Mouse (Mus musculus) left cerebral cortex, adult 9 months (tissue): ENCODE results near the gene Ndufaf2.

Experiments used
- DNase-seq, 2 experiments: peaks; one replicate each; pipeline ENCODE4 v3.0.0; 2022; ENCODE audit warnings: low spot score in 2 of 2

Ndufaf2 gene

GRCm38 (mm10) chr13:108039902-108040301, 118.5 kb downstream of the Ndufaf2 start:
- no peak for DNase-seq

GRCm38 (mm10) chr13:108039375-108039774, 119.0 kb downstream of the Ndufaf2 start:
- no peak for DNase-seq

DNA sequence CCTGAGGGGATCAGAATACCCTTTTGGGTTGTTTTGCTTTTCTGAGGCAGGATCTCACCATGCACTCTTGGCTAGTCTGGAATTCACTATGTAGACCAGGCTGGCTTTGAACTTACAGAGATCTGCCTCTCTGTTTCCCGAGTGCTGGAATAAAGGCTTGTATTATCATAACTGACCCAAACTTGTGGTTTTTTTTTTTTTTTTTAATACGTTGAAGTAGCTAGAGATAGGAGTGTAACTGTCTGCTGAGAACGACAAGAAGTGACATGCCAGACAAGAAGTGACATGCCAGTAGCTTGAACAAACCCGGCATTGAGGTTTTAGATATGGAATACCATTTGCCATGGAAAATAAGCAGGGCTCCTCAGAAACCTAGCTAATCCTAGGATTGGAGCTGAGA, 125.6 kb downstream of the Ndufaf2 start:
- DNase-seq, result no peak

DNA sequence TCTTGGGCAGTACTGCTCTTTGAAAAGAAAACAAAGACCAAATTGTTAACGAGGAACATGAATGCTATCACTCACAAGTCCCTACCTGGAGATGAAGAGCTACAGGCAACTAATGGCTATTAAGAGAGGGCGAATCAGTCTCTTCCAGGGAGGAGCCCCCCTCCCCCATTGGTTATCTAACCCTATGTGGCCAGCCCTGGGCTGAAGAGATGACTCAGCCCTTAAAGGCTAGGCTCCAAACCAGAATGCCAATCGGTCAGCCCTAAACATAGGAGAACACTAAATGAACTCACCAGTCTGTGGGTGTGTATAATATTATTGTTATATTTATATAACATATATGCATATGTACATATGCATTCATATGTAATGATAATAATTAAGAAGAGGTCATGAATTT, 132.6 kb downstream of the Ndufaf2 start:
- DNase-seq, result no peak

GRCm38 (mm10) chr13:108017349-108017748, 141.1 kb downstream of the Ndufaf2 start:
- no peak for DNase-seq

GRCm38 (mm10) chr13:108015166-108015565, 143.3 kb downstream of the Ndufaf2 start:
- no peak for DNase-seq

DNA sequence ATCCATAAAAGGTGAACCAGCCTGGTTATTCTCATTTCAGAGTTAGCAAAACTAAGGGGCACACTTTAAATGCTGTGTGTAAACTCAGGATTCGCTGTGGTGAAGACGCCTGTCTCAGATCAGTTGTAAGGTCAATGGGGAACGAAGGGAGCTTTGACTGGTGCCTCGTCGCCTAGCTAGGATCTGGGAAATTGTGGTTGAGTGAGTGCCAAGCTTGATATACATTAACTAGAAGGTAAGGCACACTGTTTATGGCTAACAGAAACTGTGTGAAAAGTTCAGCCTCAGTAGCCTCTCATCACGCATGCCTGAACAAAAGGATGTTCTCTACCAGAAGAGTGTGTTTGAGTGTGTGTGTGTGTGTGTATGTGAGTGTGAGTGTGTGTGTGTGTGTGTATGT, 144.6 kb downstream of the Ndufaf2 start:
- no peak for DNase-seq

DNA sequence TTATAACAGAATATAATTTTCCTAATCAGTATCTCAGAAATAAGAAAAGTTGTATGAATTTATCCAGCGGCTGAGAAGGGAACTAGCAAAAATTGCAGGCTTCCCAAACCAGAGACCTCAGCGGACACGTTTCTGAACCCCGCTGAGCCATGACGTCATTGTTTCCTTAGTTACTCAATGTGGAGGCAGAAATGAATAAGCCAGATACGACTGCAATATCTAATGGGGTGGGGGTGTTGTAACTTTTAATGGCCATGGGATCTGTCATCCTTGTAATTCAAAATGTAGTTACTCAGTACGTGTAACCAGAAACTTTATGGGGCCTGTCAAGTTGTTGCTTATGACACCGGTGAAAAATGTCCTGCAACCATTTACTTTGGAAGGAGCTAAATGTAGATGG, 145.3 kb downstream of the Ndufaf2 start:
- DNase-seq, result no peak

GRCm38 (mm10) chr13:108007861-108008260, 150.6 kb downstream of the Ndufaf2 start:
- no peak for DNase-seq

GRCm38 (mm10) chr13:107996301-107996700, 162.1 kb downstream of the Ndufaf2 start:
- no peak for DNase-seq

- DNase-seq, result no peak
Observed at GRCm38 (mm10) chr13:107995211-107995610, 163.2 kb downstream of the Ndufaf2 start.

DNA sequence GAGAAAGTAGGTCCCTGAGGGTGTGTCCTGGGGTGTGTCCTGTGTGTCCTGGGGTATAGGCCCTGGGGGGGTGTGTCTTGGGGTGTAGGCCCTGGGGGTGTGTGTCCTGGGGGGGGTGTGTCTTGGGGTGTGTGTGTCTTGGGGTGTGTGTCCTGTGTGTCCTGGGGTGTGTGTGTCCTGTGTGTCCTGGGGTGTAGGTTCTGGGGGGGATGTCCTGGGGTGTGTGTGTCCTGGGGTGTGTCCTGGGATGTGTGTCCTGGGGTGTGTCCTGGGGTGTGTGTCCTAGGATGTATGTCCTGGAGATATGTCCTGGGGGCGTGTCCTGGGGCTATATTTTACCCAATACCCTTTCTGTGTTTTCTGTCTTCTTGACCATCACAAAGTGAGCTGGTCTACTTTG, 165.8 kb downstream of the Ndufaf2 start:
- no peak for DNase-seq

GRCm38 (mm10) chr13:107984641-107985040, 173.8 kb downstream of the Ndufaf2 start:
- DNase-seq, result peak in 1 of 2 experiments; percentile 15

DNA sequence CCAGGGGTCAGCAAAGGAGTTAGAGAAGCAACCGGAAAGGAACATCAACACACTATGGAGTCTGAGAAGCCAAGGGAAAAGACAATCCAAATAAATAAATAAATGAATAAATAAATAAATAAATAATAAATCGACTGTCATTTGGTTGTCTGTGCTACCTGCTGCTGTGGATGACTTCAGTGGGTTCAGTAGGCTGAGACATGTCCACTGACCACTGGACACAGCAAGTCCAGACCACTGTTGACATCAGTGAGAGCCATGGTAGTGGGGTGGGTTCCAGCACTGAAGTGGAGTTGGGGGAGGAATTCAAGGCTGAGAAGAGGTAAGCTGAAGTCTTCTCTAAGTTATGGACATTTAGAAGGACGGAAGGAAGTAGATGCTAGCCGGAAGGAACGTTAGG, 174.2 kb downstream of the Ndufaf2 start:
- DNase-seq, result no peak

DNA sequence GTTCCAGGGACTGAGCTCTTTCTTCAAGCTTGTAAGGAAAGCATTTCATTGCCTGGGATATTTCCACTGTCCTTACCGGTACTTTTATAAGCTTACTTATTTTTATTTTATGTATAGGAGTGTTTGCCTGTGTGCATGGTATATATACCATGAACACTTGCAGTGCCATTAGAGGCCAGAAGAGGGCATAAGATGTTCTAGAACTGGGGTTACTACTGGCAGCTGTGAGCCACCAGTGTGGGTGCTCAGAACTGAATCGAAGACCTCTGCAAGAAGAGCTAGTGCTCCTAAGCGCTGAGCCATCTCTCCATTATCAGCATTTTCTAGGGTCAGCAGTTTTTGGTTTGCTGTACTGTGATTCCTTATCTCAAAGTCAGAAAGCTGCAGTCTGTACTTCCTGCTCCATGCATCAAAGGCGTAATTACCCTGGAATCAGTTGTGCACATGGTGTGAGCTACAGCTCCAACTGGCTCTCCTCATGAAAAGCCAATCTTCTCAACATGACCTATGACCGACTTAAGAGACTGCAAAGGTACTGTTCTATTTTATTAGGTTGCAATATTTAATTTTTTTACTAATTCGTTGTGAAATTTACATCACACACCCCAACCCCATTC, 175.1 kb downstream of the Ndufaf2 start:
- no peak for DNase-seq

- no peak for DNase-seq
Observed at GRCm38 (mm10) chr13:107979461-107979860, 179.0 kb downstream of the Ndufaf2 start.

GRCm38 (mm10) chr13:107976886-107977656, 181.4 kb downstream of the Ndufaf2 start:
- no peak for DNase-seq

DNA sequence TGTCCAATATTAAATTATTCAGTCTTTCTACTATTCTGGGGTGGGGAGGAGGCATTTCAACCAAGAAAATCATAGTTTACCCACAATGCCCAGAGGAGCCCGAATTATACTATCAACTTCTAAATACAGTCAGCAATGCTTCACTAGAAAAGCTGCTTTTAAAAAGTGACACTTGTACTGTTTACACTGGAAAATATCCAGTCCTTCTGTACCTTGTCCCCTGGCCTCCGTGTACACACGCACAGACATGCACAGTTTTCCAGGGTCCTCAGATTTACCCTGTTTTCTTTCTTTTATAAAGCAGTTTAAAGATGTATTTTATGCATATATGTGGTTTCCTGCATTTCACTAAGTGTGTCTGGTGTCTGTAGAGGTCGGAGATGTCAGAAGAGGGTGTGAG, 186.0 kb downstream of the Ndufaf2 start:
- no peak for DNase-seq

- DNase-seq, result no peak
Observed at GRCm38 (mm10) chr13:107971868-107972267, 186.6 kb downstream of the Ndufaf2 start.

DNA sequence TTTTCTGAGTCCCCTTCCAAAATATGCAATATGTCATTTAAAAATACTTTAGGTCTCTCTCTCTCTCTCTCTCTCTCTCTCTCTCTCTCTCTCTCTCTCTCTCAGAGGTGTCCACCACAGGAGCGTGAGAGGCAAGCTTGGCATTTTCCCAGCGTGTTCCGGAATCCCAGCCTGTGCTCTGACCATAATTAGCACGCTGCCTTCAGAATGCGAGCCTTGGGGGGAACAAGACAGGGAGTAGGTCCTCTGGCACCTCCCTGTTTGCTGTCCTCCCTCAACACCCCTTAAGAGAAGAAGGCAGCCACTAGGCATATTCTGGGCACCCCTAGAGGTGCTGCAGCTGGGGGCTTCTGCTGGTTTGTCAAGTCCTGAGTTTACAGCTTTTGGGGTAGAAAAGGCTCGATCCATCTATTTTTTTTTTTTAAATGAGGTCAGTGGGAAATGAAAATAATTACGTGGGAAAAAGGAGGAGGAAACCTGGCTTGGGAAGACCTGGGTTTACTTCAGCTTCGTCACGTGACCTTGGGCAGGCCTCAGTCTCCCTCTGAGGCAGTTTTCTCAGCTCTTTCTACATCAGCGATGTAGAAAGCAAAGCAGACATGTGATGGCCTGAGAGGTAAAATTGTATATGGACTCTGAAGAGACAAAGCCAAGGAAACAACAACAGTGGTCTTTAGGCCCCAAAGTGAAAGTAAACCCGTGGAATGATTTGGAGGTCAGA, 187.8 kb downstream of the Ndufaf2 start:
- DNase-seq, result peak in 1 of 2 experiments; percentile 10

DNA sequence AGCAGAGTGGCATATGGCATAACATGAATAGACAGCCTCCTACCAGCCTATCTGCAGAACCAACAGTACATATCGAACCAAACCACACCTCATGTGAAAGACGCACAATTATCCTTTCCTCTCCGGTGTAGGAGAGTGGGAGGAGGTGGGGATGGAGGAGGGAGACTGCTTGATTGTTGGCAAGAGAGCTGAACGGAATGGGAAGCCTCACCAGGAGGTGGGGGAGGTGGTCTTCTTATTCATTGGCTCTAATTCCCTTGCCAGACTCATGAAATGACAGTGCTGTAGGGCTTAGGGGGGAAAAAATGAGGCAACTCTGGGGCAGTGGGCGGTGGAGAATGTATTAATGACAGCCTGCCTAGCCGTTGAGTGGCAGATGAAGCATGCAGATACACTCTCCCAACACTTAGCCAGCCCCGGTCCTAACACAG, 188.4 kb downstream of the Ndufaf2 start:
- peak; percentile 25 to 49 for DNase-seq

GRCm38 (mm10) chr13:107964616-107965015, 193.8 kb downstream of the Ndufaf2 start:
- no peak for DNase-seq

- no peak for DNase-seq
Observed at GRCm38 (mm10) chr13:107963471-107963870, 195.0 kb downstream of the Ndufaf2 start.
